Mouse (Mus musculus): Measurements from ENCODE around the gene Gm19935. TPM values are rescaled to one million over a fixed set of nuclear protein-coding genes. Genes with fewer than 3 reads are reported as not detected.

Gene Gm19935
- not detected in 2 replicates for polyA plus RNA-seq (2014; fragmentation: Nextera tagmentation; extraction: Ambion mirVana)

DNA sequence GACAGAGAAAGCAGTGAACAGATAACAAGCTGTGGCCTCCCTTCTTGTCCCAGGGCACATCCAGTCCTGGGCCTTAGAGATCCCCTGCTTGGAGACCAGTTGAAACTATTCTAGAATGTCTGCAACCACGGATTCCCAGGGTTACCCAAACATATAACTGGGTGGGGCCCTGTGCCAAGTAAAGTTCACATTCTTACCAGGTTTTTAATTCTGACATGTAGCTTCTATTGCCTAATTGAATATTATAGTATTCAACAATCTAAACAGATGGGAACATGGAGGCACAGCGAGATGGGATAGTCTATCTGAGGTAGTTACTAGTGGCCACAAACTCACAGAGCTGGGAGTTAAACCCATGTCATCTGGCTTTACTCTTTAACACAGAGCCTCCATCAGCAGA is at the start of gene Gm19935:
TSS of gene Gm19935 (minus strand) at position 101 of the 400 bp plus-strand sequence.
- H3K4me2 ChIP-seq = no peak within 1 kb of the TSS
- DNase-seq (ENCODE audit: low spot score, missing footprints) (peak; percentile 39), ATAC-seq (ENCODE audit: low FRiP score) (no peak)
- H3K36me3 ChIP-seq (ENCODE audit: control insufficient read depth, insufficient read depth, low read length) = no peaks in the 10 kb centered on the region
- no peaks in the 10 kb centered on the region for H3K9me3 ChIP-seq (ENCODE audit: control insufficient read depth, low read length)
- no peak within 1 kb of the TSS for H3K9ac ChIP-seq (ENCODE audit: low read length)
- H3K4me3 ChIP-seq (ENCODE audit: low read depth, low read length) = no peak within 1 kb of the TSS
- no peaks in the 10 kb centered on the region for H3K27me3 ChIP-seq (ENCODE audit: control insufficient read depth, insufficient read depth, low read length)
- no peak within 1 kb of the TSS for H3K27ac ChIP-seq (ENCODE audit: low read depth, low read length)
- WGBS = 73% methylated on average over 2 of the region's 2 CpGs
- no peaks in the 10 kb centered on the region for H3K4me1 ChIP-seq (ENCODE audit: control insufficient read depth, insufficient read depth, low read length)

GRCm38 (mm10) chr8:90862038-90862437 is 44.8 kb upstream of the Gm19935 start:
- Histone ChIP-seq H3K27me3 (ENCODE audit: control insufficient read depth, insufficient read depth, low read length) (no peaks in the 10 kb centered on the region), H3K4me3 (ENCODE audit: low read depth, low read length) (no peak overlapping the region), H3K4me2 (peak overlapping the region; percentile 25; the same call in 1 of the 2 replicates), H3K36me3 (ENCODE audit: control insufficient read depth, insufficient read depth, low read length) (no peaks in the 10 kb centered on the region), H3K27ac (ENCODE audit: low read depth, low read length) (peak overlapping the region; percentile 76), H3K9me3 (ENCODE audit: control insufficient read depth, low read length) (no peaks in the 10 kb centered on the region), H3K9ac (ENCODE audit: low read length) (0 out of 2 replicates have a peak overlapping the region, but pooled peaks have one; percentile 21), H3K4me1 (ENCODE audit: control insufficient read depth, insufficient read depth, low read length) (peaks cover 18% of the 10 kb centered on the region)
- peak; percentile 95 for DNase-seq (ENCODE audit: low spot score, missing footprints)
- 2% methylated on average over 9 of the region's 9 CpGs for WGBS
- peak; percentile 94 for ATAC-seq (ENCODE audit: low FRiP score)

GRCm38 (mm10) chr8:90861266-90861944 is 44.2 kb upstream of the Gm19935 start:
- DNase-seq (ENCODE audit: low spot score, missing footprints) (no peak), ATAC-seq (ENCODE audit: low FRiP score) (peak; percentile 47; the same call in 1 of the 2 replicates)
- H3K4me1 ChIP-seq (ENCODE audit: control insufficient read depth, insufficient read depth, low read length) = peaks cover 21% of the 10 kb centered on the region
- H3K9ac ChIP-seq (ENCODE audit: low read length) = peak overlapping the region; percentile 34; the same call in 1 of the 2 replicates
- H3K27me3 ChIP-seq (ENCODE audit: control insufficient read depth, insufficient read depth, low read length) = no peaks in the 10 kb centered on the region
- no peaks in the 10 kb centered on the region for H3K36me3 ChIP-seq (ENCODE audit: control insufficient read depth, insufficient read depth, low read length)
- no peak overlapping the region for H3K4me3 ChIP-seq (ENCODE audit: low read depth, low read length)
- no peaks in the 10 kb centered on the region for H3K9me3 ChIP-seq (ENCODE audit: control insufficient read depth, low read length)
- 9% methylated on average over 9 of the region's 9 CpGs for WGBS
- H3K4me2 ChIP-seq = peak overlapping the region; percentile 25
- H3K27ac ChIP-seq (ENCODE audit: low read depth, low read length) = peak overlapping the region; percentile 76

DNA sequence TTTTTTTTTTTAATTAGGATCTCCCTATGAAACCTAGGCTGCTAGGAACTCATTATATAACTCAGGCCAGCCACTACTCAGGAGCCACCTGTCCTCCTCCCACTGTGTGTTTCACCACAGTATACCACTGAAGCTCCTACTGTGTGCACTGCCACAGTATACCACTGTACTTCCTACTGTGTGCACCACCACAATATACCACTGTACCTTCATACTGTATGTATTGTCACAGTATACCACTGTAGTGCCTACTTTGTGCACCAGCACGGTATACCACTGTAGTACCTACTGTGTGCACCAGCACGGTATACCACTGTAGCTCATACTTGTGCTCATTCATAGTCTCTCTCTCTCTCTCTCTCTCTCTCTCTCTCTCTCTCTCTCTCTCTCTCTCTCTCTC is 40.9 kb upstream of the Gm19935 start:
- H3K9ac ChIP-seq (ENCODE audit: low read length) = no peak overlapping the region
- DNase-seq (ENCODE audit: low spot score, missing footprints) (no peak), ATAC-seq (ENCODE audit: low FRiP score) (no peak)
- WGBS = 98% methylated on average over 2 of the region's 2 CpGs
- no peaks in the 10 kb centered on the region for H3K27me3 ChIP-seq (ENCODE audit: control insufficient read depth, insufficient read depth, low read length)
- H3K4me1 ChIP-seq (ENCODE audit: control insufficient read depth, insufficient read depth, low read length) = peaks cover 31% of the 10 kb centered on the region
- H3K4me2 ChIP-seq = no peak overlapping the region
- no peak overlapping the region for H3K27ac ChIP-seq (ENCODE audit: low read depth, low read length)
- no peaks in the 10 kb centered on the region for H3K36me3 ChIP-seq (ENCODE audit: control insufficient read depth, insufficient read depth, low read length)
- no peaks in the 10 kb centered on the region for H3K9me3 ChIP-seq (ENCODE audit: control insufficient read depth, low read length)
- no peak overlapping the region for H3K4me3 ChIP-seq (ENCODE audit: low read depth, low read length)

DNA sequence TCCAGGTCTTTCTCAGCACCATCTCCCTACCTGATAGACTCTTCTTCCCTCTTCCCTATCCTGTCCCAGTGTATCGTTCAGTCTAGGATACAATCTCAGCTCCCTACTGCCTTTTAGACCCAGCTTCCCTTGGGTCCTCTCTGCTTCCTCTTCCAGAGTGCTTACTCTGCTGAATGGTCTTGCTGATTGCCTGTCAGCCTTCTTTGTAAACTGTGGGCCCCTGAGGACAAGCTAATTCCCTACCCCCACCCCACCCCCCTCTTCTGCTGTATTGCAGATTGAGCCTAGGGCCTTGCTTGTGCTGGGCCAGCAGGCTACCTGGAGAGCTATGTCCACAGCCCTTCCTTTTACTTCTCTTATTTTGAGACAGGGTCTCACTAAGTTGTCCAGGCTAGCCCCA is 39.8 kb upstream of the Gm19935 start:
- ATAC-seq (ENCODE audit: low FRiP score) = no peak
- Histone ChIP-seq H3K9me3 (ENCODE audit: control insufficient read depth, low read length) (no peaks in the 10 kb centered on the region), H3K4me1 (ENCODE audit: control insufficient read depth, insufficient read depth, low read length) (peaks cover 22% of the 10 kb centered on the region), H3K36me3 (ENCODE audit: control insufficient read depth, insufficient read depth, low read length) (no peaks in the 10 kb centered on the region), H3K9ac (ENCODE audit: low read length) (no peak overlapping the region), H3K27ac (ENCODE audit: low read depth, low read length) (no peak overlapping the region), H3K27me3 (ENCODE audit: control insufficient read depth, insufficient read depth, low read length) (no peaks in the 10 kb centered on the region), H3K4me2 (no peak overlapping the region), H3K4me3 (ENCODE audit: low read depth, low read length) (no peak overlapping the region)
- WGBS = 45% methylated on average over 1 of the region's 1 CpGs
- DNase-seq (ENCODE audit: low spot score, missing footprints) = no peak

DNA sequence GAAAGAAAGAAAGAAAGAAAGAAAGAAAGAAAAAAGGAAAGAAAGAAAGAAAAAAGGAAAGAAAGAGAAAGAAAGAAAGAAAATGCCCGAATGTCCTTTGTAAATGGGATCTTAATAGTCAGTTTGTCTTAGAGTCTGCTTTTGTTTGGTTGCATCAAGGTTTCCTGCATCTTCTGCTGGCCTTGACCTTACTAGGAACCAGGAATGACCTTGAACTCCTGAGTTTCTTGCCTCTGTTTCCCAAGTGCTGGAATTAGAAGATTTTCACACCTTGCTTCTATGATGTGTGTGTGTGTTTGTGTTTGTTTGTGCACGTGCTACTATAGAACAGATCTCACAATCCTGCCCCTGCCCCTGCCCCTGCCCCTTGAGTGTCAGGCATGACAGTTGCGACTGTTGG is 39.0 kb upstream of the Gm19935 start:
- Histone ChIP-seq H3K27ac (ENCODE audit: low read depth, low read length) (no peak overlapping the region), H3K4me2 (no peak overlapping the region), H3K4me3 (ENCODE audit: low read depth, low read length) (no peak overlapping the region), H3K9ac (ENCODE audit: low read length) (no peak overlapping the region), H3K36me3 (ENCODE audit: control insufficient read depth, insufficient read depth, low read length) (no peaks in the 10 kb centered on the region), H3K4me1 (ENCODE audit: control insufficient read depth, insufficient read depth, low read length) (peaks cover 15% of the 10 kb centered on the region), H3K9me3 (ENCODE audit: control insufficient read depth, low read length) (no peaks in the 10 kb centered on the region), H3K27me3 (ENCODE audit: control insufficient read depth, insufficient read depth, low read length) (no peaks in the 10 kb centered on the region)
- 89% methylated on average over 3 of the region's 3 CpGs for WGBS
- DNase-seq (ENCODE audit: low spot score, missing footprints) = no peak
- ATAC-seq (ENCODE audit: low FRiP score) = no peak

GRCm38 (mm10) chr8:90854671-90855161 is 37.5 kb upstream of the Gm19935 start:
- H3K4me3 ChIP-seq (ENCODE audit: low read depth, low read length) = no peak overlapping the region
- H3K9ac ChIP-seq (ENCODE audit: low read length) = peak overlapping the region; percentile 25; the same call in 1 of the 2 replicates
- DNase-seq (ENCODE audit: low spot score, missing footprints) (no peak), ATAC-seq (ENCODE audit: low FRiP score) (peak; percentile 77)
- H3K4me2 ChIP-seq = peak overlapping the region; percentile 12
- 19% methylated on average over 10 of the region's 10 CpGs for WGBS
- no peaks in the 10 kb centered on the region for H3K9me3 ChIP-seq (ENCODE audit: control insufficient read depth, low read length)
- H3K27ac ChIP-seq (ENCODE audit: low read depth, low read length) = peak overlapping the region; percentile 9; the same call in 1 of the 2 replicates
- no peaks in the 10 kb centered on the region for H3K27me3 ChIP-seq (ENCODE audit: control insufficient read depth, insufficient read depth, low read length)
- no peaks in the 10 kb centered on the region for H3K36me3 ChIP-seq (ENCODE audit: control insufficient read depth, insufficient read depth, low read length)
- H3K4me1 ChIP-seq (ENCODE audit: control insufficient read depth, insufficient read depth, low read length) = peaks cover 16% of the 10 kb centered on the region

DNA sequence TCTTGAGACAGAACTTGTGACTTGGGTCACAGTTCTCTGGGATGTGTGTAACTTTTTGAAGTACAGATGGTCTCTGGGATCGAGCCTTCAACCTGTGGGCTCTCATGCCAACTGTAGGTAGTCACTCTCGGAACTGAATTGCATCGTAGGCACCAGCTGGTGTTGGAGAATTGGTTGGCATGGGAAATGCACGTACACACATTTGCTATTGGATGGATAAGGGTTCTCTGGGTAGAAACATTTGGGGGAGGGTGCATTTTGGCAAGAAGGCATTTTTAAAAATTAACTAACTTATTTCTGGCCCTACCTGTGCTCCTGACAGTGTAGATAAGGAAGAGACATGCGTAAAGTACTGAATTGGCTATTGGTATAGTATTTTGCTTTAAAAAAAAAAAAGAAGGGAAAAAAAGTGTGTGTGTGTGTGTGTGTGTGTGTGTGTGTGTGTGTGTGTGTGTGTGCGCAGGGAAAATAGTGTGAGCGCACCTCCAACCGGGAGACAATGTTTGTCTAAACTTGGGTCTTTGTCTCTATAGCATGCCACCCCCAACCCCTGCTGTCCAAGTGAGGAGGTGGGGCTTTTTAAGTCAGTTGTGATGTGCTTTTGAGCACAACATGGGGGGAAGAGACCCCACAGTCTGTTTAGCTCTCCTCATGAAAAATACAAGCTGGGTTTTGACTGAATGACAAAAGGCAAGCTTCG is 36.9 kb upstream of the Gm19935 start:
- H3K4me2 ChIP-seq = peak overlapping the region; percentile 12; the same call in 1 of the 2 replicates
- H3K4me3 ChIP-seq (ENCODE audit: low read depth, low read length) = no peak overlapping the region
- no peak for ATAC-seq (ENCODE audit: low FRiP score)
- WGBS = 65% methylated on average over 9 of the region's 9 CpGs
- H3K9ac ChIP-seq (ENCODE audit: low read length) = peak overlapping the region; percentile 25; the same call in 1 of the 2 replicates
- H3K9me3 ChIP-seq (ENCODE audit: control insufficient read depth, low read length) = no peaks in the 10 kb centered on the region
- H3K27ac ChIP-seq (ENCODE audit: low read depth, low read length) = no peak overlapping the region; the same call in 1 of the 2 replicates
- peaks cover 21% of the 10 kb centered on the region for H3K4me1 ChIP-seq (ENCODE audit: control insufficient read depth, insufficient read depth, low read length)
- no peaks in the 10 kb centered on the region for H3K36me3 ChIP-seq (ENCODE audit: control insufficient read depth, insufficient read depth, low read length)
- peak; percentile 90 for DNase-seq (ENCODE audit: low spot score, missing footprints)
- no peaks in the 10 kb centered on the region for H3K27me3 ChIP-seq (ENCODE audit: control insufficient read depth, insufficient read depth, low read length)

DNA sequence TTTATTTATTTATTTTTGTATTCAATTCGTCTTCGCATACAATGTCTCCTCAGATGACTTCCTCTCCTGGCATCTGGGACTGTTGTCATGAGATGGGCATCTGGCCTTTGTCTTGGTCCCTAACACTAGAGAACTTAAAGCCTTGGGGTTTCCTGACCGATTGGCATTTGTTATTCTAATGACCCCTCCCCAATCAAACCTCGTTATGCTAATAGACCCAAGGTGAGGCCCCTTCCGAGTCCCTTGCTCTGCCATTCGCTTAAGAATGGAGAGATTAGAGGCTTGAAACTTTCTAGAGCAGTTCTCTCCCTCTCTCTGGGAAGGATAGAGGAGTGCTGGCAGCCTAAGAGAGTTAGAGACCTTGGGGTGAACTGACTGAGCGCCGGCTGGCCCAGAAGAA is 34.4 kb upstream of the Gm19935 start:
- peaks cover 17% of the 10 kb centered on the region for H3K4me1 ChIP-seq (ENCODE audit: control insufficient read depth, insufficient read depth, low read length)
- 44% methylated on average over 8 of the region's 8 CpGs for WGBS
- ATAC-seq (ENCODE audit: low FRiP score) = no peak

More for the DNA sequence above, 34.4 kb upstream of the Gm19935 start:
- no peak overlapping the region for H3K4me2 ChIP-seq
- H3K27me3 ChIP-seq (ENCODE audit: control insufficient read depth, insufficient read depth, low read length) = no peaks in the 10 kb centered on the region
- H3K4me3 ChIP-seq (ENCODE audit: low read depth, low read length) = no peak overlapping the region
- no peak overlapping the region for H3K27ac ChIP-seq (ENCODE audit: low read depth, low read length)
- H3K36me3 ChIP-seq (ENCODE audit: control insufficient read depth, insufficient read depth, low read length) = no peaks in the 10 kb centered on the region
- H3K9ac ChIP-seq (ENCODE audit: low read length) = no peak overlapping the region
- H3K9me3 ChIP-seq (ENCODE audit: control insufficient read depth, low read length) = no peaks in the 10 kb centered on the region
- DNase-seq (ENCODE audit: low spot score, missing footprints) = no peak

Data from midbrain, embryonic 11.5 days (tissue).